Mouse (Mus musculus) spleen, postnatal 14 days (tissue): ENCODE data around the gene Larp1b.

Experiments used
- DNase-seq, 2 experiments: peaks; one replicate each; pipeline ENCODE4 v3.0.0; 2021 to 2022; ENCODE audit warnings: low spot score in 2 of 2

Gene Larp1b

GRCm38 (mm10) chr3:41020687-41021086 lies 71.1 kb downstream of the Larp1b start:
- DNase-seq: no peak

- DNase-seq: no peak
These were observed 72.4 kb downstream of the Larp1b start for GRCm38 (mm10) chr3:41021980-41022379.

- no peak for DNase-seq
These were observed 81.1 kb downstream of the Larp1b start for GRCm38 (mm10) chr3:41030705-41031104.

- no peak for DNase-seq
These were observed 81.9 kb downstream of the Larp1b start for GRCm38 (mm10) chr3:41031286-41032210.

GRCm38 (mm10) chr3:41038297-41038916 lies 88.8 kb downstream of the Larp1b start:
- no peak for DNase-seq

- DNase-seq: no peak
These were observed 91.6 kb downstream of the Larp1b start for GRCm38 (mm10) chr3:41041241-41041640.

GRCm38 (mm10) chr3:41042195-41042938 lies 92.7 kb downstream of the Larp1b start:
- no peak for DNase-seq

GRCm38 (mm10) chr3:41043756-41044354 lies 94.2 kb downstream of the Larp1b start:
- no peak for DNase-seq

GRCm38 (mm10) chr3:41047838-41048237 lies 98.2 kb downstream of the Larp1b start:
- DNase-seq: no peak

- DNase-seq: no peak
These were observed 103.7 kb downstream of the Larp1b start for GRCm38 (mm10) chr3:41053334-41053733.

GRCm38 (mm10) chr3:41058395-41058794 lies 108.8 kb downstream of the Larp1b start:
- DNase-seq: no peak

- no peak for DNase-seq
These were observed 109.6 kb downstream of the Larp1b start for GRCm38 (mm10) chr3:41059249-41059648.

GRCm38 (mm10) chr3:41061831-41062565 lies 112.4 kb downstream of the Larp1b start:
- no peak for DNase-seq

GRCm38 (mm10) chr3:41062758-41063157 lies 113.1 kb downstream of the Larp1b start:
- DNase-seq: no peak

- no peak for DNase-seq
These were observed 115.7 kb downstream of the Larp1b start for GRCm38 (mm10) chr3:41065320-41065719.

GRCm38 (mm10) chr3:41070519-41070918 lies 120.9 kb downstream of the Larp1b start:
- DNase-seq: no peak

- no peak for DNase-seq
These were observed 125.7 kb downstream of the Larp1b start for GRCm38 (mm10) chr3:41075376-41075775.

- no peak for DNase-seq
These were observed 129.0 kb downstream of the Larp1b start for GRCm38 (mm10) chr3:41078673-41079072.

- no peak for DNase-seq
These were observed 131.1 kb downstream of the Larp1b start for GRCm38 (mm10) chr3:41080724-41081123.

- no peak for DNase-seq
These were observed 132.1 kb downstream of the Larp1b start for GRCm38 (mm10) chr3:41081474-41082301.
